31 mouse cellular contexts compared by ENCODE assay signal in genomic region chr7:70472786-70473185, GRCm38 (mm10).
"Had no signal": no experiment of that assay in that cellular context is flagged by ENCODE, and none has a peak within 500 bp of the region (broad histone marks: within the 10 kb centered on the region; RNA-seq: fewer than 3 reads in every experiment).

No protein-coding gene starts in this region.

- H3K4me3 ChIP-seq: limb, embryonic 10.5 days; limb, embryonic 12.5 days; limb, embryonic 13.5 days; limb, embryonic 15.5 days; liver, embryonic 13.5 days; liver, embryonic 15.5 days; lung, embryonic 15.5 days; megakaryocyte, embryonic 14.5 days; midbrain, embryonic 10.5 days; midbrain, embryonic 12.5 days; midbrain, embryonic 13.5 days; midbrain, embryonic 15.5 days; myocyte; neural tube, embryonic 12.5 days had no signal

- H3K27ac ChIP-seq: limb, embryonic 10.5 days; limb, embryonic 12.5 days; limb, embryonic 13.5 days; limb, embryonic 15.5 days; liver, embryonic 13.5 days; liver, embryonic 14.5 days; liver, embryonic 15.5 days; lung, embryonic 15.5 days; macrophage; midbrain, embryonic 10.5 days; midbrain, embryonic 12.5 days; midbrain, embryonic 13.5 days; midbrain, embryonic 15.5 days; neural tube, embryonic 12.5 days had no signal

- H3K9ac ChIP-seq: limb, embryonic 12.5 days; limb, embryonic 13.5 days; limb, embryonic 15.5 days; liver, embryonic 13.5 days; liver, embryonic 14.5 days; liver, embryonic 15.5 days; liver, postnatal 0 days; lung, embryonic 14.5 days; lung, embryonic 15.5 days; midbrain, embryonic 12.5 days; midbrain, embryonic 13.5 days; midbrain, embryonic 15.5 days; neural tube, embryonic 12.5 days had no signal

- H3K4me2 ChIP-seq: limb, embryonic 12.5 days; limb, embryonic 13.5 days; limb, embryonic 15.5 days; liver, embryonic 11.5 days; liver, embryonic 13.5 days; liver, embryonic 15.5 days; lung, embryonic 14.5 days; lung, embryonic 15.5 days; midbrain, embryonic 11.5 days; midbrain, embryonic 12.5 days; midbrain, embryonic 13.5 days; midbrain, embryonic 15.5 days; neural tube, embryonic 12.5 days had no signal

- H3K4me1 ChIP-seq: limb, embryonic 15.5 days; liver, embryonic 13.5 days; liver, embryonic 15.5 days; lung, embryonic 15.5 days; megakaryocyte, embryonic 14.5 days; midbrain, embryonic 10.5 days; midbrain, embryonic 12.5 days; midbrain, embryonic 13.5 days; midbrain, embryonic 15.5 days; neural tube, embryonic 12.5 days had no signal

- ATAC-seq: liver, postnatal 0 days; lung, postnatal 0 days; midbrain, embryonic 13.5 days; midbrain, embryonic 15.5 days; midbrain, embryonic 16.5 days had no signal

- H3K9me3 ChIP-seq: limb, embryonic 10.5 days; limb, embryonic 12.5 days; limb, embryonic 13.5 days; limb, embryonic 15.5 days; liver, embryonic 13.5 days; liver, embryonic 15.5 days; lung, embryonic 15.5 days; midbrain, embryonic 10.5 days; midbrain, embryonic 12.5 days; midbrain, embryonic 13.5 days; midbrain, embryonic 15.5 days; neural tube, embryonic 12.5 days had no signal

- H3K27me3 ChIP-seq: limb, embryonic 15.5 days; liver, embryonic 13.5 days; liver, embryonic 15.5 days; lung, embryonic 15.5 days; megakaryocyte, embryonic 14.5 days; midbrain, embryonic 12.5 days; midbrain, embryonic 13.5 days; midbrain, embryonic 15.5 days; neural tube, embryonic 12.5 days had no signal

- H3K36me3 ChIP-seq: limb, embryonic 10.5 days; limb, embryonic 12.5 days; limb, embryonic 13.5 days; limb, embryonic 15.5 days; liver, embryonic 13.5 days; liver, embryonic 15.5 days; lung, embryonic 15.5 days; midbrain, embryonic 10.5 days; midbrain, embryonic 12.5 days; midbrain, embryonic 13.5 days; midbrain, embryonic 15.5 days; neural tube, embryonic 12.5 days had no signal

- DNase-seq: left cerebral cortex, postnatal 4 days; liver; liver, embryonic 13.5 days; liver, postnatal 0 days; lung, adult 18-20 months; lung, adult 2 months; lung, embryonic 14.5 days; lung, postnatal 10 days; lung, postnatal 14 days; lung, postnatal 36 days; lung, postnatal 4 days; midbrain, embryonic 14.5 days had no signal
